Mouse (Mus musculus): Measurements from ENCODE around the gene L3mbtl4. TPM values are rescaled to one million over a fixed set of nuclear protein-coding genes. Genes with fewer than 3 reads are reported as not detected.
"Not testable (repeated sequence)": the region's sequence is repeated elsewhere in the genome, so short reads cannot be mapped to it uniquely, and the experiment has no call there.

Gene L3mbtl4
- total RNA-seq, 2 experiments from 2014 or later: 0.76 to 1.2 TPM

- DNase-seq (ENCODE audit: low spot score in 2 of 2): no peak
These were observed 97.5 kb downstream of the L3mbtl4 start for GRCm38 (mm10) chr17:68371101-68371500.

DNA sequence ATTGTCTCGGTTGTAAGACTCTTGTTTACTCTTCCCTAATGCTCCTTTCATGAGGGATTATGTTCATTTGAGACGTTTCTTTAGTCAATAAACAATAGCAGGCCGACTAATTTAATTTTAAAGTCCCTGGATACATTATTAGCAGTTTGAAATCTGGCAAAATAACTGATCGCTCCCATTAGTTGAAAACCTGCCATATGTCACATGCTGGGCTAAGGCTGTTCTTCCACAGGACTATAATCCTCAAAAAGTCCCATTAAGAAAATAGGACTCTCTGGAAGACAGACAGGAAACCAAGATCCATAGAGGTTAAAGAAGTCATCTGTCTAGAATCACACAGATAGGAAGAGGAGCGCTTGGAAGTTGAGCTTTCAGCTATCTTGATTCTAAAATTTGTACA, 114.9 kb downstream of the L3mbtl4 start:
- DNase-seq (ENCODE audit: low spot score in 2 of 2): peak in 1 of 2 experiments; percentile 1

- DNase-seq (ENCODE audit: low spot score in 2 of 2): peak; percentile 59 to 73
These were observed 132.4 kb downstream of the L3mbtl4 start for GRCm38 (mm10) chr17:68405993-68406392.

- DNase-seq (ENCODE audit: low spot score in 2 of 2): not testable (repeated sequence)
These were observed 133.5 kb downstream of the L3mbtl4 start for GRCm38 (mm10) chr17:68407121-68407520.

DNA sequence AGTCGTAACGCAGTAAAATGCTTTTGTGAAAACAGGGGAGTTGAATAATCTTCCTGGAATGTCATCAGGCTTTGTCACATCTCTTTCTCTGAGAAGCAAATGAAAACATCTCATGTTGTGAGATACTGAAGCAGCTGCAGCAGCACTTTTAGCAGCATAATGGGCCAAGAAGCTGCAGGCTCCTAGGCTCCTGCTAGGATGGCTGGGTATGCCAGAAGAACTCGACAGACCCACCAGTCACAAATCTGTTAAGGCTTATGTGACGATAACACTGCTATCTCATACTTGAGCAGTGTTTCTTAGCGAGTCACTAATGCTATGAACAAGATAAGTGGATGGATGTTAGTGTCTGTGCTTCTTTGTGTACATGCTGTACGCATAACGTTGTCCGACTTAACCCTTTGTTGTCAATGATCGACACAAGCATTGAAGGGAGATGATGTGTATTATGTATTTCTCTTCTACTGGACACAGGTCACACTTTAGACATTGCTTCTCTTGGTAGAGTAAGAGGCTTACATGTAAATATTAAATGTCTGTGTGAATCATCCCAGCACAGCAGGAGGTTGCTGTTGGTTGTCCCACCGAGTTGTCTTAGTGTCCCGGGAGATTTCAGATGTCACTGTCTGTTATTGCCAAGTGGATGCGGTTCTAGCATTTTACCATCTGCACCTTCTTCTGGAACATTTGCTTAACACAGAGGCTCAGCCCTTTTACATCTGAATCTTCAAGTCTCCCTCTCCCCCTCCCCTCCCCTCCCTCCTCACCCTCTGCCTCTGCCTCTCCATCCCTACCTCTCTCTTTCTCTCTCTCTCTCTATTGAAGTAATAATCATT, 149.3 kb downstream of the L3mbtl4 start:
- DNase-seq (ENCODE audit: low spot score in 2 of 2): peak; percentile 6 to 31

DNA sequence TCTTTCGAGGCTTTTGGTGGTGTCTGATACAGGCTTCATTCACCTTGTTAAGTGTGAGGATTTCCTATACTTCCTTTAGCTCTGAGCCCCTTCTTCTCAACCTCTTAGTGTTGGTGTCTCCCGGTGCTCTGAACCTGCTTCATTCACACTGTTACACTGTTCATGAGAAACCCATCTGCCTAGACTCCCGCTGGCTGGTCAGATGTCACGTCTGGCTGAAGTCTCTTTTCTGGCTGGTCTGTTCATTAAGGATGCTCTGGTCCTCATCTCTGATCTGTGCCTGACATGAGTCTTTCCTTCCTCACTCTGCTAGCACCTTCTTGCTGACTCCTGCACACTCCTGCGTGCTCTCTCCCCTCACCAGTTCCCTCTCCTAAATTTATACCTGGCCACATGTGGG, 160.0 kb downstream of the L3mbtl4 start:
- DNase-seq (ENCODE audit: low spot score in 2 of 2): no peak

DNA sequence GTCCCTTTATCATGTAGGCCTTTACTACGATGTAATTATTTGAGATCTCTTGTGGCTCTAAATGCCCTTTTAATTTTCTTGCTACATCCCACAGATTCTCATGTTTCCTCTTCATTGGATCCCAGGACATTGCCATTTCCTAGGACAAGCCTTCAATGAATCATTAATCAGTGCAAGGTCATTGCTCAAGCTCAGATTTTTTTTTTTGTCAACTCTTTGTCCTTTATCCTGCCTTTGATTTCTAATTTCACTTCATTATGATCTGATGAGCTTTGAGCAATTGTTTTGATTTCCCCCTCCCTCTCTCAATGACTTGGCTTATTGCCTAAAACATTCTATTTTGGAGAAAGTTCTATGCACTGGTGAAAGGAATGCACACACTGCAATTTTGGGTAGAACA, 177.3 kb downstream of the L3mbtl4 start:
- no peak for DNase-seq (ENCODE audit: low spot score in 2 of 2)

GRCm38 (mm10) chr17:68461471-68461870, 187.9 kb downstream of the L3mbtl4 start:
- peak in 1 of 2 experiments; percentile 3 for DNase-seq (ENCODE audit: low spot score in 2 of 2)

DNA sequence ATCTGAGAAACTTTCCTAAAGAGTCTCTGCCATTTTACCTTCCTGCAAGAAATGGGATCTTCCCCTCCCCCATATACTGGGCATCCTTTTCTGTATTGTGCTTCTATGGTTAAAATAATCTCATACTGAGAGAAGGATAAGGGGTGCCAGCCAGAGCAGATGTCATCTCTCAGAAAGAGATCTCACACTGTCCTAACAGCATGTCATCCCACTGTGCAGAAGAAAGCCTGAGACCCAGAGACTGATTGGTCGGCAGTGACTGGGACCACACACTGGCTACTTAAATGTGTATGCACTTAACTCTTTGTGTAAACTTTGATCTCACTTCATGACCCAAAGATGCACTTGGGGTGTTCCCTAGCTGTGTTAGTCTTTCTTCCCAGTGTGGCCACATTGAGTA, 193.7 kb downstream of the L3mbtl4 start:
- no peak for DNase-seq (ENCODE audit: low spot score in 2 of 2)

DNA sequence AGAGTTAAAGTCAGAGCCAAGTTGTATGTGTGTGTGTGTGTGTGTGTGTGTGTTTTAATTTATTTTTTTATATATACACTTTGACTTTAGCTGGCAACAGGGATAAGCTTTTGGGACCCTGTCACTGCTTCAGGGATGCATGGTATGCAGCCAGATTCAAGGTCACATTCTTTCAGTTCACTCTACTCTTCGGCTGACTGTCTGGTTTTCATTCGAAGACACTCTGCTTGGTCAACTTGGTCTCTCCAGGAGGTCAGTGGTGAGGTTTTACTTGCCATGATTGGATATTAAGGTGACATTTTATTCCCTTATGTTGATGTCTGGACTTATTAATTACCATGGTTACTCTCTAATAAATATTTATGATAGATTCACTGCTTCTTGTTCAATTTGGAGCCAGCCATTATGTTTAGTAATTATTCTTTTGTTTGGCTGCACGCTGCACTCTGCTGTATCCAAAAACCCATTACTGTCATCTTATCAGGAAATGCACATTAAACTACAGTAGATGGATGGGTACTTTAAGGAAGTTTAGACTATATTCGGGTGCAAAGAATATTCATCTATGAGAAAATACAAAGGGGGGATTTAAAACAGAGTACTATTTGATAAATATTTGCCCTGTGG, 216.6 kb downstream of the L3mbtl4 start:
- DNase-seq (ENCODE audit: low spot score in 2 of 2): no peak

DNA sequence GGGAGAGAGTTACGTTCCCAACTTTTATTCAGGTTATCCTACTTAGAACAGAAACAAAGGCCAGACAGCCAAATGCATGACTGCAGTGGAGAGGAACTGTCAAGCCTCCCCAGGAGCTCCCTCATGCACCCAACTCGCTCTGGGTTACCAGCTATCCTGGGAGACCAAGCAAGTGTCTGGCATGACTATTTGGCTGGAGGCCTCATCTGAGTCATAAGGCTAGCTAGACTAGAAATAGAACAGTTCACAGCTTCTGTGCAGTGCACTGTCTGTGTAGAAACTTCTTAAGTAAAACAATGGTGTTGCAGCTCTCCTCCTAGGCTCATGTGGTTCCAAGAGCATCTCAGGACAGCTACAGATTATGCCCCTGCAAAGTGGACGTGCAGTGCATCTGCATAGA, 218.6 kb downstream of the L3mbtl4 start:
- DNase-seq (ENCODE audit: low spot score in 2 of 2): no peak

DNA sequence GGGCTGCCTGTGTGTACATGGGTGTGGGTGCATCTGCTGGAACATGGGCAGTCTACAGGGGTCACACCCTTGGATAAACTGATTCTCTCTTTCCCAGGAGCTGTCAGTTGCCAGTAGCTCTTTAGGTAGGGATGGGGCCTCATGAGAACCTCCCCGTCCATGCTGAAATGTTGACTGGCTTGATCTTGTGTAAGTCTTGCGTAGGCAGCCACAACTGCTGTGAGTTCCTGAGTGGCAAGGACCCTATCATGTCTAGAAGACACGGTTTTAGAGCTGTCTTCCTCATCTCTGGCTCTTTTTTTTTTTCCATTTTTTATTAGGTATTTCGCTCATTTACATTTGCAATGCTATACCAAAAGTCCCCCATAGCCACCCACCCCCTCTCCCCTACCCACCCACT, 229.4 kb downstream of the L3mbtl4 start:
- not testable (repeated sequence) for DNase-seq (ENCODE audit: low spot score in 2 of 2)

GRCm38 (mm10) chr17:68559698-68560097, 286.1 kb downstream of the L3mbtl4 start:
- DNase-seq (ENCODE audit: low spot score in 2 of 2): no peak

- peak in 1 of 2 experiments; percentile 24 for DNase-seq (ENCODE audit: low spot score in 2 of 2)
These were observed 286.7 kb downstream of the L3mbtl4 start for GRCm38 (mm10) chr17:68560264-68560663.

- DNase-seq (ENCODE audit: low spot score in 2 of 2): no peak
These were observed 298.2 kb downstream of the L3mbtl4 start for GRCm38 (mm10) chr17:68571806-68572205.

DNA sequence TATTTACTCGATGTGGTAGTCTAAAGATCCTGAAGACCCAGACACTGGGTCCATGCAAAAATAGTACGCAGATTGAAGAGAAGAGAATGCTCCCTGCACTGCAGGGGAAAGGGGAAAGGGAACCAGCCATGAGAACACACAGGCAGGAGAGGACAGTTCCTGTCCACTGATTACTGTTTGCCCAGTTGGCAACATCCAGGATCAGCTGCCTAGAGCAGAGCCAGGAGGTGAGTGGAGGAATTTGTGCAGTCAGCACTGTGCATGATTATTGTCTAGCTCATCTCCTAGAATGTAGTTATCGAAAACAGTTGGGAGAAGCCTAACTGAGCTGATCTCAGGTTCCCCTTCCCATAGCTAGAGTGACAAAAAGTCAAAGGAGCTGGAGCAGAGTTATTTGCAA, 311.6 kb downstream of the L3mbtl4 start:
- no peak for DNase-seq (ENCODE audit: low spot score in 2 of 2)

DNA sequence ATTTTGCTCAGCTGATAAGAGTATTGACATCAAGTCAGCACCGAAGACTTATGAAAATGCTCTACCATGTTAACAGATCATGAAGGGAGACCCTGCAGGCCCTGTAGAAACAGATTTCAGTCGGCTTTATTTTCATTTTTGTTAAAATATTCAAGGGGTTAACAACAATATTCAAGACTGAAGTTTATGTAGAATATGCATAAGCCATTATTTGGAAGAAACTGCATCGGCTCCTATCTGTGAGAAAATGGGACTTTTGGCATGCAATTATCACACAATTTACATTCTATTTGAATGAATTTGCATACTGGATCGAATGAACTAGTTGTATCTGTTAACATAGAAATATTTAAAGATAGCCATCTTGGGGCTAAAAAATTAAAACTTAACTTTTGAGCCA, 318.0 kb downstream of the L3mbtl4 start:
- no peak for DNase-seq (ENCODE audit: low spot score in 2 of 2)

- DNase-seq (ENCODE audit: low spot score in 2 of 2): peak; percentile 29 to 49
These were observed 329.1 kb downstream of the L3mbtl4 start for GRCm38 (mm10) chr17:68602744-68603143.

- no peak for DNase-seq (ENCODE audit: low spot score in 2 of 2)
These were observed 334.1 kb downstream of the L3mbtl4 start for GRCm38 (mm10) chr17:68607691-68608090.

DNA sequence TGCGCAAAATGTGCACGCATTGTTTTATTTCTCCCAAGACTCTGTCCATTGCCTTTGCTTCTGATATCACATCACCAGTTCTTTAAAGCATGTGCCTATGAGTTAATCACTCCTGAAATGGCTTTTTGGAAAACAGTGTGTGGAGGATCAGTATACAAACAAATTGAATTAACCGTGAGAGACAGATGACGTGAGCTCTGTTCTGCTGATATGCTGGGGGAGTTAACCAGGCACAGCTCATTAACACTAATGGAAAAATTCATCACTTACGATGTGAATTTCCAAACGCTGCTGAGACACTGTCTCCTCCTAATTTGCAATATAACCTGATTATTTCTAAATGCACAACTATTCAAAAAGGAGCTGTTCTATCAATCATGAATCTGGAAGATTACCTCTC, 337.6 kb downstream of the L3mbtl4 start:
- DNase-seq (ENCODE audit: low spot score in 2 of 2): no peak

DNA sequence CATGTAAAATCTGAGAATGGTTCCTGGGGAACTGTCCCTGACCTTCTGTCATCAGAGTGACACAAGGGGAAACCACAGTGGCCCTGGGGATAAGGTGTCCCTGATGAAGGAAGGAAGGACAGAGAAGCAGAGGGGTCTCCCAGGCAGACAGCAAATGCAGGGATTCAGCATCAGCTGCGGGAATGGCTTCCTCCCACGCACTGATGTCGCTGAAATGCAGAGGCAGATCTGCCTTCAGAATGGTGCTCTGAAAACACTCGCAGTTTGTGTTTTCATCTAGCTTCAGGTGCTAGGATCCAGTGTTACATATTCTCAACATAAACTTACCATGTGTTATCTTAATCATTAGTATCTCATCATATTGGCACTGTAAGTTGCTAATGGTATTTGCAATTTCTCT, 351.7 kb downstream of the L3mbtl4 start:
- DNase-seq (ENCODE audit: low spot score in 2 of 2): peak; percentile 21 to 41

GRCm38 (mm10) chr17:68629631-68630426, 356.2 kb downstream of the L3mbtl4 start:
- no peak for DNase-seq (ENCODE audit: low spot score in 2 of 2)
